Mouse (Mus musculus) hindbrain, embryonic 16.5 days (tissue): ENCODE measurements around the gene Tyro3. TPM values are rescaled to one million over a fixed set of nuclear protein-coding genes. Genes with fewer than 3 reads are reported as not detected.

Experiments
- ATAC-seq: fragments of 200-750 bp; cut with Nextera tagmentation; 2 replicates; pipeline ENCODE4 v1.8.0; 2017; ENCODE audit warnings: moderate TSS enrichment, moderate library complexity
- H3K27ac ChIP-seq: fragments of 300-500 bp; sonication (generic); 2 replicates; pipeline ENCODE4 v1.5.1; 2014; ENCODE audit warnings: low read depth, mild to moderate bottlenecking, control low read depth, low read length, moderate library complexity
- H3K27me3 ChIP-seq: fragments of 300-500 bp; sonication (generic); replicated peaks from 2 replicates; pipeline ENCODE4 v1.6.1; 2014; ENCODE audit warnings: low read length; ENCODE audit not compliant: control insufficient read depth, insufficient read depth
- H3K36me3 ChIP-seq: fragments of 300-500 bp; sonication (generic); 2 replicates; pipeline ENCODE4 v1.6.1; 2014; ENCODE audit warnings: mild to moderate bottlenecking, low read length, moderate library complexity, mixed read lengths; ENCODE audit not compliant: control insufficient read depth, insufficient read depth
- H3K4me1 ChIP-seq: fragments of 300-500 bp; sonication (generic); 2 replicates; pipeline ENCODE4 v1.6.1; 2014; ENCODE audit warnings: low read depth, low read length; ENCODE audit not compliant: control insufficient read depth, insufficient read depth
- H3K4me2 ChIP-seq: fragments of 300-500 bp; sonication (generic); 2 replicates; pipeline ENCODE4 v1.6.1; 2014; ENCODE audit warnings: mild to moderate bottlenecking, low read length, control low read depth, moderate library complexity
- H3K4me3 ChIP-seq: fragments of 300-500 bp; sonication (generic); 2 replicates; pipeline ENCODE4 v1.5.1; 2014; ENCODE audit warnings: mild to moderate bottlenecking, low read length, control low read depth, moderate library complexity
- H3K9ac ChIP-seq: fragments of 300-500 bp; sonication (generic); 2 replicates; pipeline ENCODE4 v1.6.1; 2014; ENCODE audit warnings: low read depth, mild to moderate bottlenecking, control low read depth, low read length, moderate library complexity
- H3K9me3 ChIP-seq: fragments of 300-500 bp; sonication (generic); 2 replicates; pipeline ENCODE4 v1.6.1; 2014; ENCODE audit warnings: mild to moderate bottlenecking, low read length, moderate library complexity; ENCODE audit not compliant: control insufficient read depth
- WGBS: fragments of 180-500 bp; shearing (Covaris S2); extraction: QIAGEN DNeasy Blood & Tissue Kit; methylation state at CpG from one replicate; pipeline ENCODE4 v1.1.7; 2014; 5-methylcytosine and 5-hydroxymethylcytosine counted together
- polyA plus RNA-seq: library from polyadenylated mRNA; unstranded; fragments of >200 nt; fragmentation: Nextera tagmentation; extraction: Ambion mirVana; gene quantifications from 2 replicates; pipeline ENCODE4 v1.2.1, GENCODE M21; 2015

Gene Tyro3
- polyA plus RNA-seq, 1 experiment from 2014 or later: 28.5 TPM

GRCm38 (mm10) chr2:119814376-119814933 is 16.9 kb downstream of the Tyro3 start:
- no peak overlapping the region for H3K9ac ChIP-seq
- ATAC-seq: peak; percentile 81
- WGBS: 53% methylated on average over 7 of the region's 7 CpGs

GRCm38 (mm10) chr2:119816611-119817010 is 19.1 kb downstream of the Tyro3 start:
- H3K4me2 ChIP-seq: no peak overlapping the region
- 90% methylated on average over 13 of the region's 13 CpGs for WGBS
- H3K9me3 ChIP-seq: no peaks in the 10 kb centered on the region
- H3K9ac ChIP-seq: no peak overlapping the region
- peak overlapping the region; percentile 61; the same call in 1 of the 2 replicates for H3K27ac ChIP-seq
- peaks cover 4% of the 10 kb centered on the region for H3K4me1 ChIP-seq
- ATAC-seq: no peak; the same call in 1 of the 2 replicates
- H3K36me3 ChIP-seq: peaks cover 6% of the 10 kb centered on the region; the same call in 1 of the 2 replicates
- H3K27me3 ChIP-seq: no peaks in the 10 kb centered on the region
- H3K4me3 ChIP-seq: no peak overlapping the region

More at GRCm38 (mm10) chr2:119814376-119814933, 16.9 kb downstream of the Tyro3 start:
- Histone ChIP-seq H3K36me3 (peaks cover 14% of the 10 kb centered on the region), H3K4me2 (no peak overlapping the region), H3K9me3 (no peaks in the 10 kb centered on the region), H3K27ac (peak overlapping the region; percentile 48), H3K4me3 (no peak overlapping the region), H3K4me1 (peaks cover 4% of the 10 kb centered on the region), H3K27me3 (no peaks in the 10 kb centered on the region)

GRCm38 (mm10) chr2:119817047-119817446 is 19.5 kb downstream of the Tyro3 start:
- ATAC-seq: peak; percentile 90
- Histone ChIP-seq H3K4me3 (no peak overlapping the region), H3K27ac (peak overlapping the region; percentile 61; the same call in 1 of the 2 replicates), H3K9me3 (no peaks in the 10 kb centered on the region), H3K9ac (no peak overlapping the region), H3K36me3 (peaks cover 6% of the 10 kb centered on the region; the same call in 1 of the 2 replicates), H3K4me1 (peaks cover 4% of the 10 kb centered on the region), H3K27me3 (no peaks in the 10 kb centered on the region), H3K4me2 (no peak overlapping the region)
- 58% methylated on average over 4 of the region's 5 CpGs for WGBS

GRCm38 (mm10) chr2:119818668-119819272 is 21.2 kb downstream of the Tyro3 start:
- Histone ChIP-seq H3K9me3 (no peaks in the 10 kb centered on the region), H3K27me3 (no peaks in the 10 kb centered on the region), H3K9ac (no peak overlapping the region), H3K4me1 (peaks cover 4% of the 10 kb centered on the region), H3K27ac (no peak overlapping the region), H3K36me3 (no peaks in the 10 kb centered on the region), H3K4me3 (no peak overlapping the region), H3K4me2 (no peak overlapping the region)
- ATAC-seq: no peak
- WGBS: 65% methylated on average over 9 of the region's 9 CpGs

GRCm38 (mm10) chr2:119821136-119821535 is 23.6 kb downstream of the Tyro3 start:
- Histone ChIP-seq H3K9me3 (no peaks in the 10 kb centered on the region), H3K4me2 (no peak overlapping the region), H3K9ac (no peak overlapping the region), H3K36me3 (no peaks in the 10 kb centered on the region), H3K27me3 (no peaks in the 10 kb centered on the region), H3K27ac (no peak overlapping the region), H3K4me1 (peaks cover 2% of the 10 kb centered on the region; the same call in 1 of the 2 replicates), H3K4me3 (no peak overlapping the region)
- WGBS: 55% methylated on average over 9 of the region's 9 CpGs
- ATAC-seq: no peak

GRCm38 (mm10) chr2:119830579-119830978 is 33.0 kb downstream of the Tyro3 start:
- Histone ChIP-seq H3K9ac (no peak overlapping the region), H3K27ac (no peak overlapping the region), H3K9me3 (no peaks in the 10 kb centered on the region), H3K27me3 (no peaks in the 10 kb centered on the region), H3K36me3 (no peaks in the 10 kb centered on the region), H3K4me1 (no peaks in the 10 kb centered on the region), H3K4me3 (no peak overlapping the region), H3K4me2 (no peak overlapping the region)
- 70% methylated on average over 2 of the region's 2 CpGs for WGBS
- no peak for ATAC-seq

GRCm38 (mm10) chr2:119834231-119834630 is 36.7 kb downstream of the Tyro3 start:
- Histone ChIP-seq H3K9ac (no peak overlapping the region), H3K4me3 (no peak overlapping the region), H3K9me3 (no peaks in the 10 kb centered on the region), H3K27me3 (no peaks in the 10 kb centered on the region), H3K36me3 (no peaks in the 10 kb centered on the region), H3K27ac (no peak overlapping the region), H3K4me1 (no peaks in the 10 kb centered on the region), H3K4me2 (no peak overlapping the region)
- WGBS: 92% methylated on average over 4 of the region's 4 CpGs
- no peak for ATAC-seq

- H3K9ac ChIP-seq: no peak overlapping the region
- no peaks in the 10 kb centered on the region for H3K27me3 ChIP-seq
- H3K36me3 ChIP-seq: no peaks in the 10 kb centered on the region
- no peaks in the 10 kb centered on the region for H3K4me1 ChIP-seq
- no peak overlapping the region for H3K27ac ChIP-seq
- 93% methylated on average over 7 of the region's 7 CpGs for WGBS
- H3K4me3 ChIP-seq: no peak overlapping the region
- no peak overlapping the region for H3K4me2 ChIP-seq
- no peak for ATAC-seq
- H3K9me3 ChIP-seq: no peaks in the 10 kb centered on the region
Measured at GRCm38 (mm10) chr2:119837616-119838015, 40.1 kb downstream of the Tyro3 start.

- Histone ChIP-seq H3K9ac (no peak overlapping the region), H3K4me2 (no peak overlapping the region), H3K4me1 (no peaks in the 10 kb centered on the region), H3K9me3 (no peaks in the 10 kb centered on the region), H3K27ac (no peak overlapping the region), H3K4me3 (no peak overlapping the region), H3K27me3 (no peaks in the 10 kb centered on the region), H3K36me3 (no peaks in the 10 kb centered on the region)
- 82% methylated on average over 11 of the region's 11 CpGs for WGBS
- no peak for ATAC-seq
Measured at GRCm38 (mm10) chr2:119838363-119839156, 41.0 kb downstream of the Tyro3 start.
